Mouse (Mus musculus) ES-E14 (cell line): Measurements from ENCODE around the gene Alpl.

Experiments used
- HCFC1 ChIP-seq: IDR thresholded peaks from 2 replicates; pipeline ENCODE4 v1.6.1; 2012; ENCODE audit warnings: low read length, inconsistent platforms, borderline replicate concordance; ENCODE audit not compliant: insufficient read depth
- ZNF384 ChIP-seq: IDR thresholded peaks from 2 replicates; pipeline ENCODE4 v1.6.1; 2012; ENCODE audit warnings: low read depth, low read length, inconsistent platforms

DNA sequence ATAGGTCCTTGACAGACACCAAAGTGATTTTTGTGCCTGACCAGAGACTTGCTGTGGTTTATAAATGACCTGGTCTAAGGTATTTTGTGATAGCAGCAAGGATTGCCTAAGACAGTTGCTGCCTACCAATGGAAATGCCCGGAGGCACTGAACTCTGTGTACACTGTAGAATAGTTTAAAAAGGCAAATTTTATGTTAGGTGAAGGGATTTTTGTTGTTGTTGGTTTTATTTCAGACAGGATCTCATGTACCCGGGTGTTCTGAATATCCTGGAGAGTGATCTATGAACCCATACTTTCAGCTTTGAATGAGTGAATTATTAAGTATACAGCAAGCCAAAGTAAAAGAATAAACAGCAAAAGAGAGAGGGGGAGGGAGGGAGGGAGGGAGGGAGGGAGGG lies 28.7 kb upstream of the Alpl start:
- no peak for TF ChIP-seq ZNF384
- no peak for TF ChIP-seq HCFC1
